Mouse (Mus musculus): ENCODE results near the gene Fndc9. TPM values are rescaled to one million over a fixed set of nuclear protein-coding genes. Genes with fewer than 3 reads are reported as not detected.

Gene Fndc9
- polyA plus RNA-seq, 1 experiment from 2014 or later: not detected

DNA sequence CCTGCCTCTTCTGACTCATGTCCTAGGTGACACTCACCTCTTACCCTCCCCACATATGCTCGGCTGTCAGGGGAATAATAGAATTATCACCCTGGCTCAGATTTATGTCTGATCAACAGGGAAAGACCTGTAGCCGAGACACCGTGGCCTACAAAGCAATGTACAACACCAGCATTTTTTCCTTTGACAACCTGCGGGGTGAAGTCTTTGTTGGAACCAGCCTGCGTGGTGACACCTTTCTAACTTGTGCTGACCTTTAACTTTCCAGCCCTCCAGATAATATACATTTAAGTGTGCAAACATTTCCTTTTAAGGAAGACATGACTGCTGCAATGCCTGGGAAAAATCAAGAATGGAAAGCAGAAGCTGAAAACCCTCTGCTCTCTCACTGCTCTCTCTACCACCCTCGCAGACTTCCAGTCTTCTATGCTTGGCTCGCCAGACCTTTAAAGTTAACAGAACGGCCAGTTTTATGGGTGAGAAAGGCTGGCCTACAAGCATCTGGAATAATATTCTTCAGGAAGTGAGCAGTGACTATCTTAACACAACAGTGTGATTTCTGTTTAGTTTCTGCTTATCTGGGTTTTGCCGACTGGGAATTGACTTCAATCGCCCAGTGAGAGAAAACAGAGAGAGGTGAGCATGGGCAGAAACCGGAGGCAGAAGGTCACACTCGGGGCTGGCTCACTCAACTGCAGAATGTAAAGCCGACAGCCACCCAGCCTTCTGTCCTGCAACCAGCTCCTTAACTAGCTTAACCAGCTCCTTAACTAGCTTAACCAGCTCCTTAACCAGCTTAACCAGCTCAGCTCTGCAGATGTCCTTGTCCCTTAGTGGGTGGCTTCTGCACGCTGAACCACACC is 20.7 kb upstream of the Fndc9 start:
- Histone ChIP-seq H3K9ac (no peak overlapping the region), H3K27ac (peak overlapping the region; percentile 45), H3K36me3 (no peaks in the 10 kb centered on the region), H3K4me3 (no peak overlapping the region), H3K27me3 (replicated peaks) (no peaks in the 10 kb centered on the region), H3K9me3 (replicated peaks) (no peaks in the 10 kb centered on the region), H3K4me2 (no peak overlapping the region), H3K4me1 (peaks cover 18% of the 10 kb centered on the region)
- WGBS (ENCODE audit: insufficient replicate concordance): 47% methylated on average over 14 of the region's 14 CpGs
- ATAC-seq: no peak

DNA sequence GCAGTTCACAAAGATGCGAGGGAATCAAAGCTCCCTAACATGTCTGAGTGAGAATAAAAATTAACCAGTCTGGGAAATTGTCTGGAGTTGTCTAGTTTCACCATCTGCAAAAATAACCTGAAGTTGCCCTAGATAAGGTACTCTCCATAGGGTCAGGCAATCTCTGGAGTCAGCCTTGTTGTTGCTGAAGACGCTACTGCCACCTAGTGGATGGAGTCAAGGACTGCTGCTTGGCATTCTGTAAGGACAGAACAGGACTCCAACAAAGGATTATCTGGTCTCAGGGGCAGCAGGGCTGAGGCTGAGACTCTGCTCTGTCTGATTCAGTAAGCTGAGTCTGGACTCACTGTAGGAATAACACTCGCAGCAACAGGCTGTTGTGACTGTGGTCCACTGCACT is 20.0 kb upstream of the Fndc9 start:
- Histone ChIP-seq H3K9ac (no peak overlapping the region), H3K4me3 (no peak overlapping the region), H3K4me1 (peaks cover 18% of the 10 kb centered on the region), H3K36me3 (no peaks in the 10 kb centered on the region), H3K4me2 (no peak overlapping the region), H3K9me3 (replicated peaks) (no peaks in the 10 kb centered on the region), H3K27ac (peak overlapping the region; percentile 45; the same call in 1 of the 2 replicates), H3K27me3 (replicated peaks) (no peaks in the 10 kb centered on the region)
- WGBS (ENCODE audit: insufficient replicate concordance): 22% methylated on average over 3 of the region's 3 CpGs
- ATAC-seq: peak; percentile 65

GRCm38 (mm10) chr11:46216669-46217068 is 18.7 kb upstream of the Fndc9 start:
- H3K9ac ChIP-seq: no peak overlapping the region
- no peak for ATAC-seq
- WGBS (ENCODE audit: insufficient replicate concordance): 60% methylated on average over 7 of the region's 7 CpGs
- no peaks in the 10 kb centered on the region for H3K9me3 ChIP-seq (replicated peaks)
- no peak overlapping the region for H3K4me2 ChIP-seq
- H3K27ac ChIP-seq: no peak overlapping the region
- no peaks in the 10 kb centered on the region for H3K27me3 ChIP-seq (replicated peaks)
- no peak overlapping the region for H3K4me3 ChIP-seq
- H3K4me1 ChIP-seq: peaks cover 17% of the 10 kb centered on the region
- no peaks in the 10 kb centered on the region for H3K36me3 ChIP-seq

DNA sequence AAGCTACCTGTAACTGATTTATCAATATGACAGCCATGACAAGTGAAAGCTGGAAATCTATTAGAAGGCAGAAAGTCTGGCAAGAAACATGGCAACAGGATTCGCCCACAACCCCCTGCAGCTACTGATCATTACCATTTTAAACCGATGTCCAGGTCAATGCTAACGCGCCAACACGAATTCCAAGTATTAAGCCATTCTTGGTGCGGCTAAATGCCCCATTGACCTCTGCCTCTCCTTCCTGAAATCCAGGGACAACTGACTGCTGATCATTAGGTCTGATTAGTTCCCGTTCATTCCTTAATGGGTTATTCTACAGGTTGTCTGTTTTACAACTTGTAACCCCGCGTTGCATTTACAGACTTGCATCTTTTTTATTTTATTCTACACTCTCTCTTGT is 17.6 kb upstream of the Fndc9 start:
- Histone ChIP-seq H3K27me3 (replicated peaks) (no peaks in the 10 kb centered on the region), H3K9ac (no peak overlapping the region), H3K4me1 (peaks cover 14% of the 10 kb centered on the region), H3K27ac (no peak overlapping the region), H3K36me3 (no peaks in the 10 kb centered on the region), H3K4me2 (no peak overlapping the region), H3K4me3 (no peak overlapping the region), H3K9me3 (replicated peaks) (no peaks in the 10 kb centered on the region)
- no peak for ATAC-seq
- 80% methylated on average over 9 of the region's 9 CpGs for WGBS (ENCODE audit: insufficient replicate concordance)

- no peak overlapping the region for H3K4me2 ChIP-seq
- ATAC-seq: no peak
- 35% methylated on average over 5 of the region's 5 CpGs for WGBS (ENCODE audit: insufficient replicate concordance)
- no peaks in the 10 kb centered on the region for H3K27me3 ChIP-seq (replicated peaks)
- H3K27ac ChIP-seq: no peak overlapping the region
- no peaks in the 10 kb centered on the region for H3K9me3 ChIP-seq (replicated peaks)
- H3K9ac ChIP-seq: no peak overlapping the region
- H3K4me3 ChIP-seq: no peak overlapping the region
- peaks cover 14% of the 10 kb centered on the region for H3K4me1 ChIP-seq
- no peaks in the 10 kb centered on the region for H3K36me3 ChIP-seq
These were observed 16.7 kb upstream of the Fndc9 start for GRCm38 (mm10) chr11:46218584-46218983.

- 72% methylated on average over 9 of the region's 9 CpGs for WGBS (ENCODE audit: insufficient replicate concordance)
- ATAC-seq: no peak
- no peak overlapping the region for H3K4me2 ChIP-seq
- H3K4me3 ChIP-seq: no peak overlapping the region
- H3K36me3 ChIP-seq: no peaks in the 10 kb centered on the region
- peaks cover 9% of the 10 kb centered on the region for H3K4me1 ChIP-seq
- H3K27me3 ChIP-seq (replicated peaks): no peaks in the 10 kb centered on the region
- no peak overlapping the region for H3K9ac ChIP-seq
- H3K9me3 ChIP-seq (replicated peaks): no peaks in the 10 kb centered on the region
- H3K27ac ChIP-seq: no peak overlapping the region
These were observed 16.0 kb upstream of the Fndc9 start for GRCm38 (mm10) chr11:46219380-46219779.

DNA sequence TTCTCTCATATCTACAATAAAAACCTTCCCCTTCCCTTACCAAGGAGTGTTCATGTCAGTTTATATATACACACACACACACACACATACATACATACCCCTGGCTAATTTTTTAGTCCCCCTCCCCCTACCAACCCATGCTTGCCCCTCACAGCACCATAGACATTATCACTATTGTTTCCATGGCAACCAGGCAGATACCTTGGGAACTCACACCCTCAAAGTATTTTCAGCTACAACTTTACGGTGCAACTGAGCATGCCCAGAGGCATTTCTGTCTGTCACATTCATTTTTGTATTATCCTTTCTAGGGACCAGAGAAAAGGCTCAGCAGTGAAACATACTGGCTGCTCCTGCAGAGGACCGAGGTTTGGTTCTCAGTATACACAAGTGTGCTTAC is 15.1 kb upstream of the Fndc9 start:
- Histone ChIP-seq H3K4me3 (no peak overlapping the region), H3K9me3 (replicated peaks) (no peaks in the 10 kb centered on the region), H3K36me3 (no peaks in the 10 kb centered on the region), H3K4me2 (no peak overlapping the region), H3K4me1 (peaks cover under 1% of the 10 kb centered on the region), H3K9ac (no peak overlapping the region), H3K27ac (no peak overlapping the region), H3K27me3 (replicated peaks) (no peaks in the 10 kb centered on the region)
- no peak for ATAC-seq
- 73% methylated on average over 2 of the region's 2 CpGs for WGBS (ENCODE audit: insufficient replicate concordance)

- Histone ChIP-seq H3K9ac (no peak overlapping the region), H3K4me3 (no peak overlapping the region), H3K27me3 (replicated peaks) (no peaks in the 10 kb centered on the region), H3K4me1 (0 out of 2 replicates have a peak, but pooled peaks cover 6% of the 10 kb centered on the region), H3K4me2 (no peak overlapping the region), H3K9me3 (replicated peaks) (no peaks in the 10 kb centered on the region), H3K36me3 (no peaks in the 10 kb centered on the region), H3K27ac (no peak overlapping the region)
- WGBS (ENCODE audit: insufficient replicate concordance): 39% methylated on average over 2 of the region's 2 CpGs
- no peak for ATAC-seq
These were observed 11.8 kb upstream of the Fndc9 start for GRCm38 (mm10) chr11:46223575-46223974.

DNA sequence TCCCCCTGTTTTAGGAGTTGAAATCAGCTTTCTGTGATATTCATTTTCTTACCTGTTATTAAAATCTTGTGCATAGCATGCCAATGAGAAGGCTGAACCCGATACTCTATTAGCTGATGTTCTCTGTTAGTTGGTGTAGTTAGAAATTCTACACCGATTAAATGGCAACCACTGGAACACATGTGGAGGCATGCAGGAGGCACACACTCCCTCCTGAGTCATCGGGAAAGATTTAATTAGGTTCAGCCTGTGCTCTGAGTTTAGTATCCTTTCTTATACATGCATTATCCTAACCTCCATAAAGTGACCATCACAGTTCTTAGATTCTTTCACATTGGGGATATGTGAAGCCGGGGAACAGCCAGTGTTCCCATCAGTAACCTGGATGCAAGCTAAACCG is 10.0 kb upstream of the Fndc9 start:
- no peak overlapping the region for H3K27ac ChIP-seq
- H3K36me3 ChIP-seq: no peaks in the 10 kb centered on the region
- no peak overlapping the region for H3K9ac ChIP-seq
- 0 out of 2 replicates have a peak, but pooled peaks cover 6% of the 10 kb centered on the region for H3K4me1 ChIP-seq
- 76% methylated on average over 5 of the region's 5 CpGs for WGBS (ENCODE audit: insufficient replicate concordance)
- H3K9me3 ChIP-seq (replicated peaks): no peaks in the 10 kb centered on the region
- H3K4me3 ChIP-seq: no peak overlapping the region
- no peaks in the 10 kb centered on the region for H3K27me3 ChIP-seq (replicated peaks)
- H3K4me2 ChIP-seq: no peak overlapping the region
- no peak for ATAC-seq

DNA sequence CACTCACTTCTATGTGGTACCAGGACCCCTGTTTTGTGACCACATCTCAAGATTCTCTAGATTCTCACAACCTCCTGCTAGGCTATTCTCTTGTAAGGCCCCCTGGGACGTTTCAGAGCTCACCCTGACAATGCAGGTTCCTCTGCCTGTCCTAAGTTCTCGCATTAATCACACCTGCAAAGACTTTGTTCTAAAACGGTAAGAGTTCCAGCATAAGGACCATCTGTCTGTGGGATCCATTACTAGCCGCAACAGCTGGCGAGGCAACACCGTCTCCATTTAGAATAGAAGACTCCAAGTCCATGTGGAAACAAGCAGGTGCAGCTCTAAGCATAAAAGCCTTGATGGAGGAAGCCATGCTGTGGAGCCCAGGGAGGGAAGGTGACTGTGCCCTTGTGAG is 5.1 kb upstream of the Fndc9 start:
- Histone ChIP-seq H3K27me3 (replicated peaks) (no peaks in the 10 kb centered on the region), H3K27ac (no peak overlapping the region), H3K9me3 (replicated peaks) (no peaks in the 10 kb centered on the region), H3K4me3 (no peak overlapping the region), H3K36me3 (no peaks in the 10 kb centered on the region), H3K9ac (no peak overlapping the region), H3K4me1 (0 out of 2 replicates have a peak, but pooled peaks cover 6% of the 10 kb centered on the region), H3K4me2 (no peak overlapping the region)
- WGBS (ENCODE audit: insufficient replicate concordance): 61% methylated on average over 6 of the region's 6 CpGs
- no peak for ATAC-seq

DNA sequence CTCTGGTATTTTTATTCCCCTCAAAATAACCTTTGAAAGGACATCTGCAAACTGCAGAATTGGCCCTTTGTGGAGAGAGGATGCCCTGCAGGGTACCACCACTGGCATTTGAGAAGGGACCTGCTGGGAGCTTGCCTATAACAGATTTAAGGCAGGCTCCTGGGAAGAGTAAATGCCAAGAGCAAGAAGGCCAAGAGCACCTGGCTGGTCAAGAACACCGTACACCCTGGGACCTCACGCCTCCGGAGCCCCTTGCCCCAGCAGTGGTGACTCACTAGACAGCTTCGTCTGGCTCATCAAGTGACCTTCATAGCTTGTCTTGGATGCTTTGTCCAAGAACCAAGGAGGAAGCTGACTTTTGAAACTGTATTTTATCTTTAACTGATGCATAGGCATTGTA is 2.5 kb upstream of the Fndc9 start:
- ATAC-seq: no peak
- Histone ChIP-seq H3K9me3 (replicated peaks) (no peaks in the 10 kb centered on the region), H3K27ac (no peak overlapping the region), H3K4me1 (no peaks in the 10 kb centered on the region), H3K4me3 (no peak overlapping the region), H3K4me2 (no peak overlapping the region), H3K27me3 (replicated peaks) (no peaks in the 10 kb centered on the region), H3K36me3 (peaks cover 2% of the 10 kb centered on the region), H3K9ac (no peak overlapping the region)
- WGBS (ENCODE audit: insufficient replicate concordance): 74% methylated on average over 4 of the region's 4 CpGs

DNA sequence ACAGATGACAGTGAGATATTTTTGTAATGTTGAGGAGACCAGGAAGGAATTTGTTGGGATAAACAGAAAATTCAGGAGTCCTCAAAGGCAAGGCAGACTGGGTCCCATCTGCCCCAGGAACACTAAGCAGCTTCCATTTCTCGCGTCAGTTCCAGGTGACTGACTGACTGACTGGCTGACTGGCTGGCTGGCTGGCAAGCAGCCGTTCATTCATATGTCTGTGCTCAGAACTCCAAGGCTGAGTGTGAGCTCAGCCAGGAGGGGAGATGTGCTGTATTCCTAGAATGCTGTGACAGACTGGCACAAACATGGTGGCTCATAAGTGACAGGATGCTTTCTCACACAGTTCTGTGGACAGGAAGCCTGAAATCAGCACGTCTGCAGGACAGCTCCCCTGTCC is 1.4 kb upstream of the Fndc9 start:
- Histone ChIP-seq H3K4me2 (no peak overlapping the region), H3K4me3 (no peak overlapping the region), H3K9me3 (replicated peaks) (no peaks in the 10 kb centered on the region), H3K27me3 (replicated peaks) (no peaks in the 10 kb centered on the region), H3K9ac (no peak overlapping the region), H3K36me3 (peaks cover 5% of the 10 kb centered on the region), H3K4me1 (no peaks in the 10 kb centered on the region), H3K27ac (no peak overlapping the region)
- WGBS (ENCODE audit: insufficient replicate concordance): 71% methylated on average over 4 of the region's 4 CpGs
- no peak for ATAC-seq

GRCm38 (mm10) chr11:46236976-46237375 is 1.6 kb downstream of the Fndc9 start:
- H3K4me2 ChIP-seq: no peak overlapping the region
- WGBS (ENCODE audit: insufficient replicate concordance): 44% methylated on average over 4 of the region's 4 CpGs
- H3K36me3 ChIP-seq: peaks cover 8% of the 10 kb centered on the region
- H3K27ac ChIP-seq: no peak overlapping the region
- no peaks in the 10 kb centered on the region for H3K27me3 ChIP-seq (replicated peaks)
- ATAC-seq: no peak
- no peak overlapping the region for H3K9ac ChIP-seq
- H3K4me3 ChIP-seq: no peak overlapping the region
- H3K4me1 ChIP-seq: peaks cover 23% of the 10 kb centered on the region
- no peaks in the 10 kb centered on the region for H3K9me3 ChIP-seq (replicated peaks)

Data from liver, embryonic 12.5 days (tissue).